Mouse (Mus musculus) kidney, adult 18-20 months (tissue): ENCODE results near the gene Rergl.

ENCODE experiments used
- DNase-seq: peaks from one replicate; pipeline ENCODE4 v3.0.0; 2021

Gene Rergl

DNA sequence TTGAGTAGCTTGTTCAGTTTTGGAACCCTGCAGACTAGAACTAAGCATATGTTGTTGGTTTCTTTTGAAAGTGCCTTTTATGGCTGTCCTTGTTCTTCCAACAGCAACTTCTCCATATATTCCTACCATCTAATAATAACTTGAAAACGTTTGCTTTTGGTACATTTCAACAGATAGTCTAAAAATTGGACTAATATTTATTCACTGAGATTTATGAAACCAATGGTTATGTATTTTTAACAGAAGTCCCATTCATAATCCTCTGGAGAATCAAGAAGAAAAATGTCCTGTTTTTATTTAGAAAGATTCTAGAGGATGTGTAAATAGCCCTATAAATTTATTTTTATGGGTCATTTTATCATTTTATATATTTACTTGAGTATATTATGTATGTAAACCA lies at the start of gene Rergl:
Gene Rergl, minus strand, starts transcription at position 101 of the 400 bp plus-strand sequence.
- DNase-seq = no peak

DNA sequence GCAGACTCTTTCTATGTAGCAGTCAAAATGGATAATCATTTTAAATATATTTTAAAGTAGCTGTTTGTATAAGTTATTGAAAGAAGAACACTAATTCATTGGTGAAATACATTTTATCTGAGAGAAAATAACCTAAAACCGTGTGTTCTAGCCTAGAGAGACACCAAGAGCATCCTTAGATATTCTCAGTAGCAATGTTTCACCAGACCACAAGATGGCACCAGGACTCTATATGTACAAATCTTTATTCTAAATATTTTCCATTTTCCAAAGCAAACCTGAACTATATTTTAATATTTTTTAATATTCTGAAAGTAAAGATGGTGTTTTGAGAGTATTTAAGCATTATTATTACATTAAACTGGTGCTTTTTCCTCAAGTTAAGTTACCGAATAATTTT lies 36.7 kb upstream of the Rergl start:
- no peak for DNase-seq

DNA sequence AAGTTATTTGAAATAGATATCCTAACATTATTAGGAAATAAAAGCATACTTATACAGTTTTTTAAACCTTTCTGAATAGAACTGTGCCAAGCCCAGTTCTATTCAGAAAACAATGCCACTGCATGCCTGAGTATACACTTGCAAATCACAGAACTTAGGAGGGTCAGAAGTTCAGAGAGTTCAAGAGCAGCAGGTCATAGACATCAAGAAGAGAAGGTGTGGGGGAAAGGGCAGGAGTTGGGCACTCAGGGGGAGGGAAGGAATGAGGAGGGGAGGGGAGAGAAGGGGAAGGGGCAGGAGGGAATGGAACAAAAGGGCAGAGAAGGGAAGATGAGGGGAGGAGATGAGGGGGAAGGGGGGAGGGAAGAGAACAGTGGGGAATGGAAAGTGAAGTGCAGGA lies 23.6 kb upstream of the Rergl start:
- DNase-seq = no peak

DNA sequence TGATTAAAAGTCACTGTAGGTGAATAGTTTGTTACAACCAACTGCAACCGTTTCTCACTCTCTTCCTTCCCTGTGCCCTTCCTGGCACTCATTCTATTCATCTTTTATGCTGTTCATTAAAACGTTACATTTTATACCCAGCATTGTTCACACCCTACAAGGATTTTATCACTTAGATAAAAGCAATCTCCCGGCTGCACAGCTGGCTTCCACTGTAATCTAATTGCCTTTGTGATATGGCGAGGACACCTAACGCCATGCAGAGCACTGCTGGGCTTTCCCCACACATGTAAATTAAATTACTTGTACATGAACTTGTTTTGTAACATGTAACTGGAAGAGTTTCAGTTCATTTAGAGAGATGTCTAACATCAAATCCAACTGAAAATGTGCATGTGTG lies 22.5 kb upstream of the Rergl start:
- DNase-seq = no peak

- no peak for DNase-seq
Observed at GRCm38 (mm10) chr6:139514938-139515510, 13.2 kb upstream of the Rergl start.

DNA sequence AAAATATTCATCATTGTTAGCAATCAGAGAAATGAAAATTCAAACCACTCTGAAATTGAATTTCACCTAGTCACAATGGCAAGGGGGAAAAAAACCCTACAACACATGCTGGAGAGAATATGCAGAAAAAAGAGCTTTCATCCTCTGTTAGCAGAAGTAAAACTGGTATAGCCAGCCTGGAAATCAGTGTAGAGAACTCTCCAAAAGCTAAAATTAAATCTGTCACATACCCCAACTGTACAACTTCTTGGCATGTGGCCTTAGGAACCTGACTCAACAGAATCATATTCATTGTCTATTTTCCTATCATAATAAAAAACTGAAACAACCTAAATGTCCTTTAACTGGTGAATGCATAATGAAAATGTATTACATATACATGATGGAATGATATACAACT lies 22.0 kb downstream of the Rergl start:
- no peak for DNase-seq

GRCm38 (mm10) chr6:139464980-139465379 lies 36.8 kb downstream of the Rergl start:
- no peak for DNase-seq

GRCm38 (mm10) chr6:139464292-139464691 lies 37.5 kb downstream of the Rergl start:
- no peak for DNase-seq

DNA sequence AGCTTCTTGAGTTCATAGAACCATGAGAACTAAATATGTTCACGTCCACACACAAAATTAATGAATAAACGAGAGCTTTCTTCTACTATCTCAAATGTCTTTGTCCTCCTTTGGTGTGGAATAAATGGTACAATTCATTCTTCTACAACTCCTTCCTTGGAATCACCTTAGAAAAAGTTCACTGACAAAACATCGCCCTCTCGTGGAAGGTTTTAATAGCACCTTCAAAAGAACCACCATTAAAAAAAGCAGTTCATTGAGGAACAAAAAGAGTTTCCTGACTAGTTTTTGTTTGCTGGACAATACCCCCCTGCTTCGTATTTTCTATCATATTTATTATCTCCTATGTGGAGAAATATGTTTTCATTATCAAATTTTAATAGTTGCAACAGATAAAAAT lies 40.7 kb downstream of the Rergl start:
- no peak for DNase-seq

DNA sequence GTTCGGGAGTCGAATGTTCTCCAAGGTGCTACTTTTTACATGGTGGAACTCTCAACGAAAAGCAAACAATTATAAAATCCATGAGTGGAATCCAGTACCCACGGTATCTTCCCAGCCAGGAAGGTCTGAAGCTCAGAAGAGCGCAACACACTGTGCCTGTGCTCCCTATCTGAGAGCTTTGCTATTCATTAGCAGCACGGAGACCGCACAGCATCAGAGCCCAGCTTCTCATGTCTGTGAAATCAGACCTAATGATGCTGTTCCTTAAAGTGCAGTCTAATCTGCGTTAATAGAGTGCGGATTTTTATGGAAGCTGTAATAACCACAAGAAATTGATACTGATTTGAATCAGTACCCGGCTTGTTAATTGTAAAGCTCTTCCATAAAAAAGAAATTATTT lies 41.3 kb downstream of the Rergl start:
- no peak for DNase-seq

GRCm38 (mm10) chr6:139443999-139444398 lies 57.8 kb downstream of the Rergl start:
- DNase-seq = no peak
